Mouse (Mus musculus) T-helper 2 cell (primary cell): ENCODE measurements around the gene Stx8.

Experiments used
- in situ Hi-C: fragments of 300-600 bp; cut with MboI, MseI; formaldehyde crosslinking; loops from one replicate; pipeline ENCODE4 v1.15.1; 2025; ENCODE audit warnings: high pct_unique_total_duplicates

The Stx8 gene

DNA sequence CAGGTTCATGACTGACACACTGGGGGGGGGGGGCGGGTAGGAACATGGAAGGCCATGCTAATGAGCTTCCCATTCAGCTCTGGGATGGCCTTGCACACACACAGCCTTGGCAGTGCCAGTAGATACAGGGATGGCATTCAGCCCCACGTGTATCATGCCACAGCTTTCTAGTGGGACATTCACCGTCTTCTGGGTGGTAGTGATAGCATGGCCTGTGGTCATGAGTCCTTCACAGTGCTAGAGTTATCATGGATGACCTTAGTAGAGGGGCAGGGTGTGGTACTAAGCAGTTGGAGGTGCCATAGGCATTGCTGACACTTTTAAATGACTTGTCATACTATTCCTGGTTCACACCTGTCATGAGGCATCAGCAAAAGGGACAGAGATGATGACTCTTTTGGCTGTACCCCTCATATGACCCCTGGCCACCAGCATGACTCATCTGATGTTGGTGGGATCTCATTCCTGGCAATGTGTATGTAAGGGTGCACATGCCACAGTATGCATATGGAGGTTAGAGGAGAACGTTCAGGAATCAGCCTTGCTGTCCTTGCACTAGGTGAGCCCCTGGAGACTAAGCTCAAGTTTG, 69.4 kb downstream of the Stx8 start:
- in situ Hi-C loops = no loop called here

DNA sequence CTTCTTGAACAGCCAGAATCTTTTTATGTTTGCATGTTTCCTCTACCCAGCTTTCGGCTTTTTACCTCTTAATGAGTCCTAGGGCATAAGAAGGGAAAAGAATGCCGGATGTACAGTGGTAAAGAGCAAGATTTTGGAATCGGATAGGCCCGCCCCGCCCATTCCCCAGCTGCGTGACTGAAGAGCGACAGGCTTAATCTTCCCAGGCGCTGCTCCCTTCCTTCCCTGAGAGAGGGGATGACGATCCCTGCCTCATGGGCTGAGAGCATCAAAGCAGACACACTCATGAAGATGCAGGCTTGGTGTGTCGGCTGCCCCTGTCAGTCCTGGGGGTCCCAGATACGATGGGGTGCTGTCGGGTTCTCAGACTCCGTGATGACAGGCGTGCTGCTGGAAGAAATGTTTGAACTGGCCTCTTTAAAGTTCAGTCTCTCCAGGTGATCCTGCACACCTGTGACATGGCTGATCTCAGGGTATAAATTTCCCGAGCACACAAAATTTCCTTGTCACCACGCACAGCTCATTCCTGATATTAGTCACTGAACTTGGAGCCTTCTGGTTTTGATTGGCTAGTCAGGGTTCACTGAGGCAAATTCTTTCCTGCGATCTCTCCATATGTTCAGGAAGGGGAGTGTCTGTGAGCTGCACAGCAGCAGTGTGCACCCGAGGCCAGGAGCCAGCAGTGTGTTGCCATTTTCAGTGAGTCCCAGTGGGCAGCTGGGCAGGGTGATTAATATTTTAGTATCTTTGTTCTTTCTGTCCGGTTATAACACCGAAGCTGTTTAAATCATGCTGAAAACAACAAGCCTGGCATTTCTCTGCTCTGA, 70.4 kb downstream of the Stx8 start:
- in situ Hi-C loops = no loop called here

DNA sequence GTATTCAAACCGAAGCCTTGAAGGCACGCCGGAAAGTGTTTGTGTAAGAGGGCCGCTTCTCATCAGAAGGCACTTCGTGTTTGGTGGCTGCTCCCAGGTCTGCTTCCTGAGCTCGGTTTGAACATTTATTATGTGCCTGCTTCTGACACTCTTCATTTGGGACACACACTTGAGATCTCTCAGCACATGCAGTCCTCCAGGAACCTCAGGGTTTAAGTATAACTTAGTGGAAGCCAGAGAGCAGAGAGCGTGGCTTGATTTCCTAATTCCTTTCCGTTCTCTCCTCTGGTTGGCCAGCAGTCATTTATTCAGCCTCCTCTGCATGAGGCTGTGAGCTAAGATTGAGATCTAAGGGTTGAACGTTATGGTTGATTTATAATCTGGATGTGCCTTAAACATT, 71.1 kb downstream of the Stx8 start:
- in situ Hi-C loops = no loop called here

DNA sequence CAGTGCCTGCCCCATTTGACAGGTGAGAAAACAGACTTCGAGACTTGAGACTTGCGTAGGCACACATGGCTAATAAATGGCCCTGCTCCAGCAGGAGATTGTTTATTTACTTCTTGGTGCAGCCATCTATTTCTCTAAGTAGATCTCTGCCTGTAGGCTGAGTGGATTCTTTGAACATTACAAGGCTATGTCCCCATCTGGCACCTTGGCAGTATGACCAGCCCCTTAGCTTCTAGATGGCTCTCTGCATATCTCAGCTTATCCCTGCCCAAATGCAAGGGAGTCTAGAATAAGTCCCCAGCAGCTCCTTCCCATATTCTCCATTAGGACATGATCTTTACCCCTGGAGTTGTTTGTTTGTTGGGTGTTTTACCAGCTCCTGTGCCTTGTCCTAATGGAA, 72.1 kb downstream of the Stx8 start:
- in situ Hi-C loops = no loop called here

DNA sequence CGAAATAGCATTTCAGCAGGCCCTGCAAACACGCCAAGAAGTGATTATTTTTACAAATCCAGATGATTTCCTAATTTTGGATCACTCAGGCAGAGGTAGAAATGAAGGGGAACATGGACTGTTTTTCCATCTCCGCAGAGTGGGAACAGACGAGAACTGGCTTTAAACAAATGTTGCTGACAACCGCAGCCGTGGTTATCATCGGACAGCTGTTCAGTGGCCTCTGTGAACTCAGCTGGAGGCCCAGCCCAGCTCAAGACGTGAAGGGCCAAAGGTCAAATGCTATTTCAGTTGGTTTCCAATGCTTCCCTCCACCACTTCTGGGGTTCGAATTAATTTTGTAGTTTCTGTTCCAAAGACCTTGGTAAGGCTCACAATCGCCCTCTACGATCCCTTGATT, 78.2 kb downstream of the Stx8 start:
- in situ Hi-C loops = loop anchor here (10.0 kb wide), 1 partner anchor 911 kb away; the partner anchor contains the start of gene Arhgef15

DNA sequence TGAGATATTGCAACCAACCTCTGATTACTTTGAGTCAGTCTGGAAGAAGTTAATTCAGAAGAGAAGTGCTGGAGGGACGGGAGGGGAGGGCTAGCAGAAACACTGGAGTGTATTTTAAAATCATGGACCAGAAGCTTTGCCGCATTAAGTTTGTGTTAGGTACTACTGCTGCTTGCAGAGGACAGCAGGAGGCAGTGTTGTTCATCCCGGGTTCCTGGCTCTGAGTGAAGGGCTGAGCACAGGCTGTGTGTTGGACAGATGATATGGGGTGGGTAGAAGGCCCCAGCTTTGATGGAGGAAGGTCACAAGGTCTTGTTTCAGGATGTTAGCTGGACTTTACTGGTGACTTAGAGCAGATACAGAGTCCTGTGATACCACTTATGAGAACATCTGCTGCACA, 80.9 kb downstream of the Stx8 start:
- in situ Hi-C loops = loop anchor here (10.0 kb wide), 1 partner anchor 908 kb away; the partner anchor contains the start of gene Arhgef15

DNA sequence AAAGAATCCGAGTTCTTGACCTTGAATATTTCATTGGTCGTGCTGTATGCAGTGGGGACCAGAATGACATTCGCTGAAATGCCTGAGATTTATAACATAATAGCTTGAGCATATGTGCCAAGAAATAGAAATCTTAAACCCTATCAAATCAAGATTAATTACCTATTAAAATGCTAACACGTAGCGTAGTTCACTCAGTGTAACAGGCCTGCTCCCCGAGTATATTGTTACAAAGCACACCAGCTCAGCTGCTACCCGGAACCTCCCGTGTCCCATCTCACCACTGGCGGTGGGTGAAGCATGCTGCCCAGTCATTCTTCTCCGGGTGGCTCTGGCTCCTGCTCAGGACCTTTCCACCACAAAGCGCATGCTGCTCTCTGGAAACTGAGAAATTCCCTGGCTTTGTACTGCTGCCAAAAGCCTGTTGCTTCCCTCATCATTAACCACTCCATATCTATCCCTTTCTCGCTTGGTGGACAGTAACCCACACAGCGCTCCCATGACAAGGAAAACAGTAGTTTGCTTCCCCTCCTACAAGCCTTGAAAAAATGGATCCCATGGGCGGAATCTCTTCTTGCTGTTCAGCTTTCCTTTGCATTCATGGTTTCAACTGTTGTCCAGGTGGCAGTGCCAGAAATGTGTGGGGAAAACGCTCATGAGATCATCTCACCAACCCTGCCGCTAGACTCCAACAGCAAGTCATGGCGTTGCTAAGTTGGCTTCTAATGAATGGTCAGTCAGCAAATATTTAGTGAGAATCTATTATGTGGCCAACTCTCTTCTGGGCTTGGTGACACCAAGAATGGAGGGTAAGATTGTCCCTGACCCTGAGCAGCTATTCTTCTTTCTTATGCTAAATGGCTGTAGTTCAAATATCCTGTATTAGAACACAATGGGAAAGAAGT, 83.5 kb downstream of the Stx8 start:
- in situ Hi-C loops = loop anchor here (10.0 kb wide), 1 partner anchor 905 kb away; the partner anchor contains the start of gene Arhgef15

DNA sequence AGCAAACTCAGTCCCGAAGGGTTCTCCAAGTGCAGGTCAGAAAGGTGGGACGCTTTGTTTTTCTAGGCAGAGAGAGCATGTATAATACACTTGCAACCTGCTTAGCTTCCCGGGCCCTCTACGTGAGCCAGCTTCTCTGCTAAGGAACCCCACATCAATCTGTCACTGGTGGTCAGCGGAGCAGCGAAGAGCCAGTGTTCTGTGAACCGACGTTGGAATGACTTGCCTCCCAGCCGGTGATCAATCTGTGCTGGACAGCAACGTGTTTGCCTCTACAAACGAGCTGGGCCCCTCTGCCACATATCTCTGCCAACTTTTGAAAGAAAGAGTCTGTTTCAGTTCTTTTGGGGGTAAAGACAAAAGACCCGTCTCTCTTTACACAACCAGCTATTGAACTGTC, 84.7 kb downstream of the Stx8 start:
- in situ Hi-C loops = no loop called here

DNA sequence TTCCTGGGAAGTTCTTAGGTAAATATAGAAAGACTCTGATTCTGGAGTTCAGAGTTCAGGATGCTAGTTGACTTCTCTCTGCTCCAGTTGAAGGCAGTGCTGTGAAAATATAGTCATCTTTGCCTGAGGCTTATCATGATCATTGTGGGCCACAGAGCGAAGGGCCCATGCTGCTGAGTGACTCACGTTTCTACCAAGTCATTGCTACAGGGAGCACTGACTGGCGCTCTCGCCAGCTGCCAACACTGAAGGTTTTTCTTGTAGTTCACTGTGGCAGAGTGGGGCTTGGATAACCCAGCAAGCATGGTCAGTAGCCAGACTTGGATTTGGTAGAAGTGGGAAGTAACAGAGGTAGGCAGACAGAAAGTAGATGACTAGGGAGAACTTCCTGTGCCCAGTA, 85.3 kb downstream of the Stx8 start:
- in situ Hi-C loops = no loop called here

DNA sequence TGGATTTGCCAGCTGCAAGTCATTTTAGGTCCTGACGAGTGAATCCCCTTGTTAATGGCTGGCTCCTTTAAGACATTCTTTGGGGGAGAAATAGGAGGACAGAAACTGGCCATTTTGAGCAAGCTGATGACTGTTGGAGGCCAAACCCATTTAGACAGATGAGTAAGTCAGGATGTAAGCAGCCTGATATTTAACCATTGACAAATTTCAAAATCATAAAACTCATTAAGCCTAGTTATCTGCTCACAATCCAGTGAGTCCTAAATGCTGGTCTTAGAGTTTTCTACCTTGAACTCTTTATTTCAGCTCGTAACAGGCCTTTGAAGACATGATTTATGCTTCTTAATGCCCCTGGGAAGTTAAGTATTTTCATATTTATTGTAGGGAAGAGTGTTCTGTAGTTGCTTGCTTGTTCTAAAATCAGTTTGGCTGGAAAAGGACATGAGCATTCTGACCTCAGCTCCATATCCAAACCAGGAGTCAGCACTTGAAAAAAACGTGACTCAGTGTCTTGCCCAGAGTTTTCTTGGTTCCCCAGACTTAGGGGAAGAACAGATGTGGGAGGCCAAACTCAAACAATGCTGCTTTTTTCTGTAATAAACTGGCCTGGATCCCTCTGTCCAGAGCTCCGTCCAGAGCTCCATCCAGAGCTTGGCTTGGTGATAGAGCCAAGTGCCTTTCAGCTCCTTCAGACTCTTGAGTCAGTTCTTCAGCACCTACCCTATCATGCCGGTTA, 92.6 kb downstream of the Stx8 start:
- in situ Hi-C loops = loop anchor here (5.0 kb wide), 1 partner anchor 44 kb away; no protein-coding TSS in a partner anchor

DNA sequence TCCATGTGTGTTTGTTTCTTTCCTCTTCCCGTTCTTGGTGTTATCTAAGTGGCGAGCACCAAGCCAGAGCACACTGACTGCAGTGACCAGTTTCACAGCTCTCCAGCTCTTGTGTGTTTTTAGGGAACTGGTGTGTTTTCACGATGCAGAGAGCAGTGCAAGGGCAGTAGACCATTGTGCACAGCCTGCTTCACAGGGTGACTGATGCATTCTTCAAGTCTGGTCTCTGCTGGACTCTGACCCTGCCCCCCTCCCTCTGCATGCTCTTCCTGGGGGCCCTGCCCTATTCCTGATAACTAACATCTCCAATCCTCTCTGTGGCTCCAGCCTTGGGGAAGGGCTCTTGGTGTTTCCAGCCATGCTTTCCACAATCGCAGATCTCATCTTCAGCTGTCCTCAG, 94.7 kb downstream of the Stx8 start:
- in situ Hi-C loops = no loop called here

DNA sequence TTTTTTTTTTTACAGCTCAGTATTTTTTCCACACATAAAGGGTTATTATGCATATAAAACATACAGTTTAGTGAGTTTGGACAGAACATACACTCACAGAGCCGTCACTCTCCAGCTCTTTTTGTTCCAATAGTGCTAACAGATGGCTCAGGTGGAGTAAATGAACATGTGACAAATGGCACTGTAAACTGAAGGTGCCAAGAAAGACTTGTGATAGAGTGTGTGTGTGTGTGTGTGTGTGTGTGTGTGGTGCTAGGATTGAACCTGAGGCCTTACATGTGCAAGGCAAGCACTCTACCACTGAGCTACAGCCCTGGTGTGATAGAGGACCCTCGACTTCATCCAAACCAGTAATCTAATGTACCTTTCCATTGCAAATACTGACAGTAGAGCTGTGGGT, 96.1 kb downstream of the Stx8 start:
- in situ Hi-C loops = no loop called here

DNA sequence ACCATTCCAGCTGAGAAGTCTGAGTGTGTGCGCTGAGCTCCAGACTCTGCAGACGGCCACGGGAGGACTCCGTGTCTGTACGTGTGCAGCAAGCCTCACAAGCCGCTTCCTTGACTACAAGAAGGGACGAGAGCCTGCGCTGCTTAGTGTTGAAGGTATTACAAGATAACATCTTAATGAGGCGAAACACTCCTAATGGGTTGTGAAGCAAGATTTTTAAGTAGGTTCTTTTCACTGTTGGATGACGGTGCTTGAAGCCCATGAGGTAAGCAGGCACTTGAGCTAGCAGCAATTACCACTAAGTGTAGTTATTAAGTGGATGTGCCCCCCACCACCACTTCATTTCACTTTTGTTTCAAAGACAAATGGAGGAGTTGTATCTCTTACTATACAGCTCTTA, 101.8 kb downstream of the Stx8 start:
- in situ Hi-C loops = no loop called here

DNA sequence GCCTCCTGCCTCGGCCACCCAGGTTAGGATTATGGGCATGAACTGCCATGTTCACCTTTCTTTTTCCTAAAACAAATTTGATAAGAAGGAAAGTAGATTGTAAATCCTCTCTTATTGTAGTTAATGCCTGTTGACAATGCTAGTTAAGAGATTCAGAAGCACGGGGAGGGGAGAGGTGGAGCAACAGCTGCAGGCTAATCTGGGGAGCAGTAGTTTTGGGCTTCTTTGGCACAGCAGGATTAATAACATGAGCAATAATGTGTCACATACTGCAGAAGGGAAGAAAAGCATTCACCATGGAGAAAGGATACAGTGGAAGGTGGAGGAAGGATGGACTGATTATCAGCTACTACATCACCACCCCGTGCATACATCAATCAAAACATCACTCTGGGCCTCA, 104.1 kb downstream of the Stx8 start:
- in situ Hi-C loops = no loop called here

DNA sequence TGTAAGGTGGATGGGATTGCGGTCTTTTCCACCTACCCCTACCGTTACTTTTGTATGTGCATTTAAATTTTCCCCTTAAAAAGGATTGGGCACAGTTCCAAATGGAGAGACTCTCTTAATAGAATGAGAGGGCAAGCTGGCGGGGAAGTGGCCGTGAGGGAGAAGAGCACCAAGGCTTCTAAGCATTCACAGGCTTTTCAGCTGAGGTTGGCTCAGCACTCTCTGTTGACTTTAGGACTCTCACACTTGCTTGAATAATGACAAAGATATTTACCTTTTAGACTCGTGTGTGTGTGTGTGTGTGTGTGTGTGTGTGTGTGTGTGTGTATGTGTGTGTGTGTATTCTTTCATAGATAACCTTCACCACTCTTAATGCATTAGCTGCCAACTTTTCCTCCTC, 105.8 kb downstream of the Stx8 start:
- in situ Hi-C loops = no loop called here

DNA sequence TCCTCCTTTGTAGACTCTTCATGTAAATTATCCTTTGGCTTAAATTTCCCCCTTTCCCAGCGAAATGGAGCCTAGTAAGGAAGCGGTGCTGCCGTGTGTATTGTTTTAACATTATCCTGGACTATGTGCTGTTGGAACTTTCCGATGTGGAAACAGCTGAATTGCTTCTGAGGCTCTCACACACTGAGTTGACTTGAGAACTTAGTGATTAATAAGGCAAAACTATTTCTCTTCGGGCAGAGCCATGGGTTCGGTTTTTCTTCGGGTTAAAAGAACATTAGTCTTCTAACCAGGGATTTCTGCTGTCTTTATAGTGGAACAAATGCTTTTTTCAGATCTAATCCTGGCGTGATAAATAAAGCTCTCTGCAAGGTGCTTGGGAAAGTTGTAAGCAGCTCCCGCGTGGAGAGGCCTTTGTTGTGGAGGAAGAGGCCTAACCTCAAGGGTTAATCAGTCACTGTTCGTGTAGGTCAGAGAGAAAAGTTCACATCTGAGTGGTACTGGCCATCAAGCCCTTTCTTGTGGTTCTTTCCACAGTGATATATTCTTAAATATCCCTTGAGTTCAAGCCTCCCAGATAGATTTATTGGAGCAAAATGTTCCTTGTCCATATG, 106.7 kb downstream of the Stx8 start:
- in situ Hi-C loops = no loop called here

DNA sequence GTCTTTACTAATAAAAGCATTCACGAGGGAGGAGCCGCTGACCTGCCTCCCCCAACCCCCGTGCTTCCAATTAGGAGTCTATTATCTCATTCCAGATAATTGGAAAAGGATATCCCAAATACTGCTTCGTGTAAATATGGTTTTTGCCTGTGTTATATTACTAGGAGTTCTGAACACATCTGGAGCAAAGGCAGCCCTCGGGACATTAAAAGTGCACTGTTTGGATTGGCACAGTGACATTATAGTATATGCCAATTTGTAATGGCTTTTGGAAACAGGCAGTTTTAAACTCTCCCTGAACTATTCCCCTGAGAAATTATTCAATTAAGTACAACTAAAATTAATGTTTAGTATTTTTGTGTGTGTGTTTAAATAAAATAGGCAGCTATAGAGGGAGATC, 108.7 kb downstream of the Stx8 start:
- in situ Hi-C loops = no loop called here

DNA sequence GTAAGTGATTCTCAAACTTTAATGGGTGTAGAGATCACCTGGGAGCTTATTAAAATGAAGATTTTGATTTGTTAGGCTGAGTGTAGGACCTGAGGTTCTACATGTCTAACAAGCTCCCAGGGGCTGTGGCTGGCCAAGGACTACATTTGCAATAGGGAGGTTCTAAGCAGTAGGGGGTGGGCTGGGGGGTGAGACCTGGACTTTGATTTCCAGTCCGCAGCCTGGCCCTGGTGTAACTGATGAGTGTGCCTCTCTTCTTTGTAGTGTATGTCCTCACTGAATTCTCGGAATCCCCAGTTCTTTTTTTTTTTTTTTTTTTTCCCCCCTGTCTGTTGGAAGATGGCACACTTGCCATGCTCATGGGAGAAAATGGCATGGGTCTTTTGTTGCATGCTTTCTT, 109.3 kb downstream of the Stx8 start:
- in situ Hi-C loops = no loop called here

DNA sequence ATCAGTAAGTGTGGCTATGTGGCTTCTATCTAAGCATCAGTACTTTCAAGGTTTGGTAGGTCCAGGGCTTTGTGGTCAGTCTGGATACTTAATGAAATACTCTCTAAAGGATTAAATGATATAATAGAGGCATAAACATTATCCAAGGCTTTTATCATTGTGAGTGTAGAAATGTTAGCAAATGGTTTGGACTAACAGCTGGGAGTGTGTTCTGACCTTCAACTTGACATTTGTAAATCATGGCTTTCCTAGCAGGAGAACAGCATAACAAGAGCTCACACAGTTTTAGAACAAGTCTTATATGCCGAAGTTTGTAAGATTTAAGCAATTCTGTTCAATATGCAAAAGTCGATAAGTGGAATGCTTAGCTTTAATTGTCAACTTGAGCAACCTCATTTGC, 113.8 kb downstream of the Stx8 start:
- in situ Hi-C loops = no loop called here

DNA sequence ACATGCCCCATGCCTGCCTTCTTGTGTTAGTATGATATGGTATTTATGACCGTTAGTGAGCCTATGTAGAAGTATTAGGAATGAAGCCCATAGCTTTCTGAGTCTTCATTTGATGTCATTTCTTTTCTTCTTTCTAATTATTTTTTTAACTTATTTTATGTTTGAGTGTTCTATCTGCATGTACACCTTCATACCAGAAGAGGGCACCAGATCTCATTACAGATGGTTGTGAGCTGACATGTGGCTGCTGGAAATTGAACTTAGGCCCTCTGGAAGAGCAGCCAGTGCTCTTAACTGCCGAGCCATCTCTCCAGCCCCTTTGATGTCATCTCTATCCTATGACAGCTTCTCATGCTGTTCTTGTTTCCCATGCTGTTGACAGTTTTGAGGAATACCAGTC, 115.0 kb downstream of the Stx8 start:
- in situ Hi-C loops = no loop called here

DNA sequence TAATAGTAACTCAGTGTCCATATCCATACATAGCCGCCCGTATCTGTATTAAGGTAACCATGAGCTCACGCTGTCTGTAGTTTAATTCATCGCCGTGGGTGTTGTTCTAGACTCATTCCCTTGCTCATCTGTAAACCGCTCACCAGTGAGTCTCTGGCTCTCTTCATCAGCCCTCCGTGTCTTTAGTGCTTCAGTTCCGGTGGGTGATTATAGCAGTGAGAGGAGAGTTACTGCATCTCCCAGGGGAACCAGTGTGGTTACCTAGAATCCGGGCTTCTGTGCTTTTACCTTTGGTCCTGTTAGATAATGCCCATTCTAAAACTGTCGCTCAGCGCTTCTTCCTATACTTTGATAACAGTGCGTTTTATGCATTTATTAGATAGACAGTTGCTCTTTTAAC, 116.8 kb downstream of the Stx8 start:
- in situ Hi-C loops = no loop called here
